Mouse (Mus musculus) olfactory bulb, adult 2 months (tissue): ENCODE results near the gene Kif13a.

Source experiments
- CTCF ChIP-seq: fragments of 200-500 bp; IDR thresholded peaks from 2 replicates; pipeline ENCODE4 v1.5.1; 2012; ENCODE audit warnings: low read depth, mild to moderate bottlenecking, low read length, moderate library complexity; ENCODE audit not compliant: insufficient read depth
- POLR2A ChIP-seq: fragments of 200-500 bp; IDR thresholded peaks from 2 replicates; pipeline ENCODE4 v1.6.1; 2012; ENCODE audit warnings: mild to moderate bottlenecking, low read depth, low read length, moderate library complexity; ENCODE audit not compliant: insufficient read depth

GRCm38 (mm10) chr13:46798156-46798555, 131.5 kb downstream of the Kif13a start:
- no peak for TF ChIP-seq CTCF
- no peak for TF ChIP-seq POLR2A
